9 mouse cellular contexts compared by ENCODE assay signal in the genomic region with DNA sequence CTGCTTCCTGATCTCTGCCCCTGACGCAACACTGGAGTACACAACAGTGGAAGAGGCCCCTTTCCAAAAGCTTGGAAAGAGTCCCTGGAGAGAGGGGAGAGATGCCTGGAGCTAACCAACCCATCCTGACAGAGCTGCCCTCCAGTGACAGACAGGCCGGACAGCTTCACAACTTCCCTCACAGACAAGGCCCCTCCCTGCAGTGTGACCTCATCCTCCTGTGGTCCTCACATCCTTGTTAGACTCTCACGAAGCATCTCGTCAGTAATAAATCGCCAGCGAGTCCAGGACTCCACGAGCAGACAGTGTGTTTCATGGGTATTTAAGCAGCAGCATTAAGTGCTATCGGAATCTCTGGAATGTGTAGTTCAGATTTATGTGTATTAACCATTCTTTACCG.
A peak's percentile ranks its signal among the peaks of the same experiment; 100 is the strongest.
DNase-seq lines count a peak whose midpoint lies in the region; ATAC-seq and TF ChIP-seq lines count a peak whose summit lies in the region.
"Had no signal": no experiment of that assay in that cellular context is flagged by ENCODE, and none has a peak within 500 bp of the region (broad histone marks: within the 10 kb centered on the region; RNA-seq: fewer than 3 reads in every experiment).

No protein-coding gene starts in this region.

- H3K79me2 ChIP-seq in heart, adult 2 months (replicated peaks; ENCODE audit: control insufficient read depth, insufficient read depth, low read length), result no peaks in the 10 kb centered on the region

- H3K4me1 ChIP-seq in heart, adult 2 months (ENCODE audit: control insufficient read depth, insufficient read depth, low read length), result peaks cover 1% of the 10 kb centered on the region
- H3K4me1 ChIP-seq in hindbrain, embryonic 14.5 days (replicated peaks; ENCODE audit: control insufficient read depth, insufficient read depth, low read length), result peaks cover 56% of the 10 kb centered on the region
- peaks cover 12% of the 10 kb centered on the region; the same call in 1 of the 2 replicates for H3K4me1 ChIP-seq in midbrain, postnatal 0 days (ENCODE audit: insufficient read depth, low read length)

- H3K9ac ChIP-seq in heart, adult 2 months (ENCODE audit: low read depth, low read length), result no peak overlapping the region
- H3K9ac ChIP-seq in hindbrain, embryonic 14.5 days, result no peak overlapping the region
- H3K9ac ChIP-seq in midbrain, postnatal 0 days (replicated peaks; ENCODE audit: low read length, poor library complexity, severe bottlenecking), result 0 out of 2 replicates have a peak overlapping the region, but pooled peaks have one; percentile 29

- 32% methylated on average over 9 of the region's 9 CpGs for WGBS in heart, adult 2 months
- 6% methylated on average over 9 of the region's 9 CpGs for WGBS in hindbrain, embryonic 14.5 days
- 13% methylated on average over 9 of the region's 9 CpGs for WGBS in midbrain, postnatal 0 days

- no peak overlapping the region for H3K4me3 ChIP-seq in heart, adult 2 months
- no peak overlapping the region for H3K4me3 ChIP-seq in hindbrain, embryonic 14.5 days (replicated peaks; ENCODE audit: low read length)
- no peak overlapping the region for H3K4me3 ChIP-seq in midbrain, postnatal 0 days (ENCODE audit: low read depth, low read length)
- H3K4me3 ChIP-seq: megakaryocyte, embryonic 14.5 days had no signal

- TF ChIP-seq CTCF in heart, adult 2 months (IDR thresholded peaks at IDR 0.05), result no peak
- no peak for TF ChIP-seq CTCF in midbrain, postnatal 0 days (IDR thresholded peaks at IDR 0.05)

- ATAC-seq in hindbrain, embryonic 14.5 days (ENCODE audit: low FRiP score), result 0 out of 2 replicates have a peak, but pooled peaks have one; percentile 14
- no peak; the same call in 1 of the 2 replicates for ATAC-seq in midbrain, postnatal 0 days (ENCODE audit: low FRiP score)

- intact Hi-C loops in heart, adult 2 months (cut with DNase I), result no loop called here
- intact Hi-C loops in left cerebral cortex, postnatal 4 days (cut with DNase I), result no loop called here

- H3K27ac ChIP-seq in heart, adult 2 months, result no peak overlapping the region
- H3K27ac ChIP-seq in hindbrain, embryonic 14.5 days, result peak overlapping the region; percentile 57
- H3K27ac ChIP-seq in midbrain, postnatal 0 days (ENCODE audit: low read depth, low read length), result 0 out of 2 replicates have a peak overlapping the region, but pooled peaks have one; percentile 38

- peak; percentile 21 for DNase-seq in heart, postnatal 4 days
- no peak for DNase-seq in heart, adult 2 months
- peak; percentile 59 for DNase-seq in embryo, embryonic 11.5 days (ENCODE audit: low read depth, low spot score)
- no peak for DNase-seq in hindbrain, embryonic 14.5 days (ENCODE audit: low spot score)
- DNase-seq in midbrain, postnatal 0 days (ENCODE audit: low spot score), result peak; percentile 35
- no peak for DNase-seq in spleen, postnatal 36 days (ENCODE audit: low spot score in 2 of 2)
- DNase-seq in left cerebral cortex, postnatal 4 days, result no peak
- no peak for DNase-seq in adrenal gland, postnatal 14 days

- no peaks in the 10 kb centered on the region for H3K27me3 ChIP-seq in heart, adult 2 months (ENCODE audit: control insufficient read depth, insufficient read depth, low read length)
- no peaks in the 10 kb centered on the region for H3K27me3 ChIP-seq in hindbrain, embryonic 14.5 days (ENCODE audit: control insufficient read depth, insufficient read depth, low read length)
- no peaks in the 10 kb centered on the region for H3K27me3 ChIP-seq in midbrain, postnatal 0 days (ENCODE audit: insufficient read depth, low read length)
- H3K27me3 ChIP-seq: megakaryocyte, embryonic 14.5 days had no signal

- no peaks in the 10 kb centered on the region for H3K36me3 ChIP-seq in heart, adult 2 months (ENCODE audit: control insufficient read depth, insufficient read depth, low read length)
- H3K36me3 ChIP-seq in hindbrain, embryonic 14.5 days (replicated peaks; ENCODE audit: control insufficient read depth, insufficient read depth), result peaks cover 15% of the 10 kb centered on the region; the same call in 1 of the 2 replicates
- H3K36me3 ChIP-seq in midbrain, postnatal 0 days (ENCODE audit: insufficient read depth, low read length), result no peaks in the 10 kb centered on the region

- peak overlapping the region; percentile 33 for H3K4me2 ChIP-seq in hindbrain, embryonic 14.5 days (replicated peaks)
- no peak overlapping the region; the same call in 1 of the 2 replicates for H3K4me2 ChIP-seq in midbrain, postnatal 0 days (ENCODE audit: low read depth, low read length, poor library complexity, severe bottlenecking)

- no peak for TF ChIP-seq POLR2A in heart, adult 2 months (IDR thresholded peaks at IDR 0.05; ENCODE audit: insufficient read depth, low read depth, low read length)

- TF ChIP-seq EP300 in heart, adult 2 months (IDR thresholded peaks at IDR 0.05; ENCODE audit: insufficient read depth, low read depth, low read length), result no peak

- H3K9me3 ChIP-seq in hindbrain, embryonic 14.5 days (ENCODE audit: control insufficient read depth, low read length), result no peaks in the 10 kb centered on the region
- no peaks in the 10 kb centered on the region for H3K9me3 ChIP-seq in midbrain, postnatal 0 days (ENCODE audit: low read length)

Comparison
In these comparisons a context has a peak if more than half of its experiments do, and no peak if none do; other contexts are left out.
1. DNase-seq: peak in heart, postnatal 4 days (single experiment), embryo, embryonic 11.5 days (single experiment) and midbrain, postnatal 0 days (single experiment); none in heart, adult 2 months (0 of 2), hindbrain, embryonic 14.5 days (single experiment), spleen, postnatal 36 days (0 of 2), left cerebral cortex, postnatal 4 days (single experiment) and adrenal gland, postnatal 14 days (single experiment).